Mouse (Mus musculus) heart, postnatal 25 days (tissue): ENCODE measurements around the gene Sdk1. TPM values are rescaled to one million over a fixed set of nuclear protein-coding genes. Genes with fewer than 3 reads are reported as not detected.

Experiments used
- DNase-seq: peaks from one replicate; pipeline ENCODE4 v3.0.0; 2022; ENCODE audit warnings: low spot score
- intact Hi-C: fragments of 180-260 bp; cut with DNase I; formaldehyde crosslinking; loops from one replicate; pipeline ENCODE4 v1.15.1; 2025
- total RNA-seq, 2 experiments: library from RNA; stranded (reverse); gene quantifications; 2 replicates each; pipeline ENCODE4 v1.2.3; 2021

Sdk1 gene
- total RNA-seq, 2 experiments from 2014 or later, result 1.5 to 2.2 TPM

DNA sequence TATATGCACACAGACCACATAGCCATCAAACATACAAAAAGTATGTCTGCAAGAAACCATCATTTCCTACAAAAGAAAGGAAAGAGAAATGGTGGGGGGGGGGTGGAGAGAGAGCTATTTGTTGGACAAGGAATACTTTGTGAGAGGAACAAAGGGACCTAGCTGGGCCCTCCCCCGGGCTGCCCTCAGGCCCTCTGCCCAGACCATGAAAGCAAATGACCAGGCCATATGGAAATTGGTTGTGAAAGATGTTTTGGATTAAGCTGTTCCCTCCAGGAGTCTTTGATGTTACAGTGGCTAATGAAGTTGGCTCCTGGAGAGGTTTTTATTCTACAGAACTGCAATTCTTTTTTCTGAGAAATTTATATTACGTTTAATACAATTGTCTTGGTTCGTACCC, 479.5 kb downstream of the Sdk1 start:
- DNase-seq, result no peak
- intact Hi-C loops, result no loop called here

GRCm38 (mm10) chr5:141727968-141728367, 486.7 kb downstream of the Sdk1 start:
- intact Hi-C loops, result no loop called here
- DNase-seq, result no peak

DNA sequence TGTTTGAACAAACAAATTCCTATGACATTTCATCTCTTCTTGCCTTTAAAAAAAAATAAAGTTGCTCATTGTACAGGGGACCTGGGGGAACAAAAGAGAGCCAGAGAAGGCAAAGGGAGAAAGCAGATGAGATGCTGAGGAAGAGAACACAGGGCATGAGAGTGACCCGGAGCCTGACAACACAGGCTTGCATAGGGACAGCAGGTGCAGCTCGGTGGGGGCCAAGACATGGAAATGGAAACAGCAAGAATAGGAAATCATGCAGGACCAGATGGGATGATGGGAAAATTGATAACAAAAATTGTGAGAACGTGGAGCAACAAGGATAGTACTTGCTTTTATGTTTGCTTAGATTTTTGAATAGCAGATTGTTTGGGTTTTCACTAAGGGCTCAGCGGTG, 488.7 kb downstream of the Sdk1 start:
- intact Hi-C loops, result no loop called here
- DNase-seq, result no peak

- intact Hi-C loops, result no loop called here
Measured at GRCm38 (mm10) chr5:141738725-141739124, 497.4 kb downstream of the Sdk1 start.

GRCm38 (mm10) chr5:141748793-141749192, 507.5 kb downstream of the Sdk1 start:
- intact Hi-C loops, result no loop called here
- no peak for DNase-seq

More at GRCm38 (mm10) chr5:141738725-141739124, 497.4 kb downstream of the Sdk1 start:
- DNase-seq, result no peak

- no peak for DNase-seq
- intact Hi-C loops, result no loop called here
Measured at GRCm38 (mm10) chr5:141754278-141754677, 513.0 kb downstream of the Sdk1 start.

GRCm38 (mm10) chr5:141758885-141759284, 517.6 kb downstream of the Sdk1 start:
- intact Hi-C loops, result no loop called here

GRCm38 (mm10) chr5:141764111-141764510, 522.8 kb downstream of the Sdk1 start:
- intact Hi-C loops, result no loop called here
- no peak for DNase-seq

More at GRCm38 (mm10) chr5:141758885-141759284, 517.6 kb downstream of the Sdk1 start:
- no peak for DNase-seq

GRCm38 (mm10) chr5:141768761-141769515, 527.6 kb downstream of the Sdk1 start:
- no peak for DNase-seq
- intact Hi-C loops, result no loop called here

- DNase-seq, result no peak
- intact Hi-C loops, result no loop called here
Measured at GRCm38 (mm10) chr5:141771516-141771915, 530.2 kb downstream of the Sdk1 start.

GRCm38 (mm10) chr5:141778231-141778630, 536.9 kb downstream of the Sdk1 start:
- intact Hi-C loops, result no loop called here
- DNase-seq, result no peak

- no peak for DNase-seq
- intact Hi-C loops, result no loop called here
Measured at GRCm38 (mm10) chr5:141781142-141781541, 539.9 kb downstream of the Sdk1 start.

DNA sequence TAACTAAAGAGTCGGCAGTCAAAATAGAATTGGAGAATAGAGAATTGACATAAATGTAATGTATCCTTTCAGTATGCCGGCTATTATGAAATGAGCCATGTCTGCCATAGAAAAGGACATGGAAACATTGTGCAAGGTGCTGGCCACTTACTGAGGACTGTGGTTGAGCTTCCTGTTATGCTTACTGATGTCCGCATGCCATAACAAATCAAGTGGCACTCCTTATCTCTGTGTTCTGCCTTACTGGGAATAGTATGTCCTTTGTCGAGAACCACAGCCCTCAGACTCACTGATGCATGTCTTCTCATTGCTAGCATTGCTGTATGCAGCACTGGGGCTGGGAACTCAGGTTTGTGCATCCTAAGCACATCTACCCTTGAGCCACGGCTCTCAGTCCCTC, 541.0 kb downstream of the Sdk1 start:
- DNase-seq, result no peak

DNA sequence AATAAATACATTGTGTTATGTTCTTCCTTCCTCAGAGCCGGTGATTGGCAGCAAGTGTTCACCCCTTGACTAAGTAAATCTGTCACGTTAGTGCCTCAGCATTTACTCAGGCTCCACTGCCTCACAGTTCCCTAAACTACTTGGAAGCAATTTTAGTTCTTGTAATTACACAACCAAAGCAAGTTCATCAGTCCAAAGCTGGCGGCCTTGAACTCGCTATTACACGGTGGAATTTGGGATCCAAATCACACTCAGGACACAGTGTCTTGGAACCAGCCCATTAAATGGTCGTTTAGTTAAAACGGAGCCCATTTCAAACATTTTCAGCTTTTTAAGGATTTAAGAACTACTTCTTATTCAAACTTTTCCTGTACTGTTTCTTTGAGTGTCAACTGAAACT, 542.2 kb downstream of the Sdk1 start:
- no peak for DNase-seq
- intact Hi-C loops, result no loop called here

More for the DNA sequence above, 541.0 kb downstream of the Sdk1 start:
- intact Hi-C loops, result no loop called here

DNA sequence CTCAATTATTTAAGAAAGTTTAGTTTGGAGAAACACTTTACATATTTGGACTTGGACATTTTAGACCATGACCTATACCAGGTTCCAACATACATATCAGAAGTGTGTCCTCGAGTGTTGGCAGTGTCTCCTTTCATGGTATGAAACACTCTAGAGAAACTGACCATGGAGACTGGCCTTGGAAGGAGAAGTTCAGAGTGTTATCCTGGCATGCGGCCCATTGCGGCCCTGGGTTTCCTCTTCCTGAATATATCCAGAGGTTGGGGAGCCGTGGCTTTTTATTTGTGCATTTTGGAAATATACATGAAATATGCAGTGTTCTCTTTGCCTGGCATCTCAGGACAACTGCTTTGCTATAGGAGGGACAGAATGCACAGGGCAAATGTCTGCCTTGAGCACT, 552.6 kb downstream of the Sdk1 start:
- no peak for DNase-seq
- intact Hi-C loops, result no loop called here

DNA sequence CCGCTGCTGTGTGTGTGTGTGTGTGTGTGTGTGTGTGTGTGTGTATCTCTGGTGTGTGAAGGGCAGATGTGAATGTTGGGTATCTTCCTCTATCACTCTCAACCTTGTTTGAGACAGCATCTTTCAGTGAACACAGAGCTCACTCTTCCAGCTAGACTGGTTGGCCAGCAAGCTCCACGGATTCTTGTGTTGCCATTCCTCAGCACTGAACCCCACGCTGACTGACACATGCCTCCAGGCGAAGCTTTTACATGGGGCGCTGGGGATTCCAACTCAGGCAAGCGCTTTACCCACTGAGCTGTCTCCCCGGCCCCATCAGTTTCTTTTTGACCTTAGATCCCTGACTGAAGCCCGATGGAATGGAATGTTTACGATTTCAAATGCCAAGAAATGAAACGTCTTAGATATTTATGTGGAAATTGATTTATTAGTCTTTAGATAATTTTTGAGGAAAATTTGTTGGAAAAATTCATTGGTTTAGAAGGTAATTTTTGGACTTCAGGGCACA, 582.6 kb downstream of the Sdk1 start:
- intact Hi-C loops, result no loop called here
- DNase-seq, result no peak

DNA sequence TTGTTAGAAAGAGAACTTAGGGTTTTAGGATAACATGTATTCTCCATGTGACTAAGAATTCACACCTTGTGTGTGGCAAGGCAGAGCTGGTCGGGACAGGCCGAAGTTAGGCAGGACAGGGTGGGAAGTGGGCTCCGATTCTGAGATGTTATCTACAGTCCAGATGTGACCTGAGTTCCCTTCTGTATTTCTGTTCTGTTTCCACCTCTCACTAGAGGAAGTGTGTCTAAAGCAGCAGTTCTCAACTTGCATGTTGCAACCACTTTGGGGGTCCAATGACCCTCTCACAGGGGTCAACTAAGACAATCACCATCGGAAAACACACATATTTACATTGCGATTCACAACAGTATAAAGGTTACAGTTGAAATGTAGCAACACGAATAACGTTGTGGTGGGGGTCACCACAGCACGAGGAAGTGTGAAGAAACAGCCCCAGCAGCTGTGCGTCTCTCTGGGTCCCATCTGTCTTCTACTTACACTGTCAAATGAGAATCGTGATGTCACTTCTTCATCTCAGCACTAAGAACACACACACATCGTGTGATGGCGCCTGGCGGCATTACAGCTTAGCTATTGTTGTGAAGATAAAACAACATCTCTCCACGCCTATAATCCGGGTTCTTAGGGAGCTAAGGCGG, 583.6 kb downstream of the Sdk1 start:
- no peak for DNase-seq

DNA sequence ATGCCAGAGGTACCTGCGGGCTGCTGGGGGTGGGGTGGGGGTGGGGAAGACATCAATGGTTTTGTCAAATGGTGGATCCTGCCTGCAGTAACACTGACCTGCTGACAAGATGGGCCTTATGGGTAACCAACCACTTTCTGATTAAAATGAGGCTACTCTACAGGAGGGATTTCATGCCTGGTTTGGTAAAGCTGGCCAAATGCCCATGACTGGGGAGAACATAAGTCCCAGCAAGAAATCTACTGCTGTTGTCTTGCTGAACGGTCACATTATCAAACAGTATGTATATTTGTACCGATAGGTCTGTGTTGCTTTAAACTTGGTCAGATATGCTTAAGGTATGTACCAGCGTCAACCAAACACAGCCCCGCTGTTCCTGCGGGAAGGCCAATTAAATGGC, 594.3 kb downstream of the Sdk1 start:
- intact Hi-C loops, result no loop called here
- DNase-seq, result no peak

More for the DNA sequence above, 583.6 kb downstream of the Sdk1 start:
- intact Hi-C loops, result no loop called here

GRCm38 (mm10) chr5:141836892-141837455, 595.7 kb downstream of the Sdk1 start:
- intact Hi-C loops, result no loop called here
- DNase-seq, result no peak

- intact Hi-C loops, result no loop called here
- DNase-seq, result no peak
Measured at GRCm38 (mm10) chr5:141844701-141845100, 603.4 kb downstream of the Sdk1 start.

GRCm38 (mm10) chr5:141847686-141848085, 606.4 kb downstream of the Sdk1 start:
- intact Hi-C loops, result no loop called here
- DNase-seq, result no peak
